Mouse (Mus musculus) CH12.LX (cell line): ENCODE results near the gene Pola2. TPM values are rescaled to one million over a fixed set of nuclear protein-coding genes. Genes with fewer than 3 reads are reported as not detected.

Source experiments
- DNase-seq: peaks from one replicate; pipeline ENCODE4 v3.0.0-alpha.2; 2013; ENCODE audit errors: extremely low read depth
- H3K27ac ChIP-seq: 2 replicates; pipeline ENCODE4 v1.5.1; 2012; ENCODE audit warnings: low read depth, mild to moderate bottlenecking, control low read depth, moderate library complexity; ENCODE audit not compliant: insufficient read depth
- H3K27me3 ChIP-seq: replicated peaks from 2 replicates; pipeline ENCODE3; 2012; ENCODE audit warnings: inconsistent platforms
- H3K36me3 ChIP-seq, 2 experiments: replicated peaks in 1 of 2; 2 replicates each; pipeline versions ENCODE3 to v1.6.1; 2012; ENCODE audit warnings: inconsistent platforms in 1 of 2, low read length in 1 of 2, mild to moderate bottlenecking in 1 of 2, mixed read lengths in 1 of 2, moderate library complexity in 1 of 2; ENCODE audit not compliant: control insufficient read depth in 1 of 2, insufficient read depth in 1 of 2
- H3K4me1 ChIP-seq, 2 experiments: 2 replicates each; pipeline ENCODE4 v1.6.1; 2012; ENCODE audit warnings: inconsistent platforms in 1 of 2, moderate library complexity in 1 of 2; ENCODE audit not compliant: insufficient read depth in 2 of 2, control insufficient read depth in 1 of 2
- H3K4me2 ChIP-seq: 2 replicates; pipeline ENCODE4 v1.6.1; 2012; ENCODE audit warnings: low read depth, mild to moderate bottlenecking, control low read depth; ENCODE audit not compliant: poor library complexity, insufficient read depth, severe bottlenecking
- H3K4me3 ChIP-seq, 3 experiments: fragments of 150-350 bp in 1 of 3; sonication (generic) in 1 of 3; replicated peaks in 1 of 3; 2 replicates each; pipeline versions ENCODE3 to v1.5.1; 2011 to 2012; ENCODE audit warnings: low read depth in 2 of 3, low read length in 2 of 3, mild to moderate bottlenecking in 2 of 3, moderate library complexity in 2 of 3, control low read depth in 1 of 3, improper control_type of control experiment in 1 of 3, inconsistent platforms in 1 of 3, mixed read lengths in 1 of 3; ENCODE audit not compliant: poor library complexity in 1 of 3
- H3K79me2 ChIP-seq: replicated peaks from 2 replicates; pipeline ENCODE4 v1.6.1; 2012; ENCODE audit warnings: mild to moderate bottlenecking, moderate library complexity; ENCODE audit not compliant: control insufficient read depth, poor library complexity, insufficient read depth, severe bottlenecking; ENCODE audit errors: extremely low read depth
- H3K9ac ChIP-seq: 2 replicates; pipeline ENCODE4 v1.6.1; 2012; ENCODE audit warnings: low read depth, mild to moderate bottlenecking, control low read depth, moderate library complexity; ENCODE audit not compliant: insufficient read depth
- H3K9me3 ChIP-seq: replicated peaks from 2 replicates; pipeline ENCODE3; 2012; ENCODE audit warnings: low read length, inconsistent platforms, mixed read lengths
- BHLHE40 ChIP-seq: IDR thresholded peaks from 2 replicates; pipeline ENCODE4 v1.6.1; 2011; ENCODE audit warnings: mild to moderate bottlenecking, low read depth, low read length, improper control_type of control experiment
- CTCF ChIP-seq, 2 experiments: IDR thresholded peaks in 1 of 2; conservative IDR thresholded peaks in 1 of 2; 2 replicates each; pipeline ENCODE4 v1.5.1; 2011 to 2012; ENCODE audit warnings: low read depth in 2 of 2, low read length in 2 of 2, improper control_type of control experiment in 1 of 2, inconsistent platforms in 1 of 2, mild to moderate bottlenecking in 1 of 2, moderate library complexity in 1 of 2
- EP300 ChIP-seq: IDR thresholded peaks from 2 replicates; pipeline ENCODE4 v1.6.1; 2011; ENCODE audit warnings: low read length, improper control_type of control experiment
- ETS1 ChIP-seq: conservative IDR thresholded peaks from 2 replicates; pipeline ENCODE4 v1.6.1; 2012; ENCODE audit warnings: low read depth, mild to moderate bottlenecking, inconsistent platforms, low read length, improper control_type of control experiment, moderate library complexity
- GABPA ChIP-seq: IDR thresholded peaks from 2 replicates; pipeline ENCODE4 v1.6.1; 2012; ENCODE audit warnings: low read depth, low read length, improper control_type of control experiment, inconsistent platforms; ENCODE audit not compliant: insufficient replicate concordance
- HCFC1 ChIP-seq: IDR thresholded peaks from 2 replicates; pipeline ENCODE4 v1.6.1; 2012; ENCODE audit warnings: low read depth, mild to moderate bottlenecking, inconsistent platforms, low read length, improper control_type of control experiment
- JUN ChIP-seq: IDR thresholded peaks from 2 replicates; pipeline ENCODE4 v1.6.1; 2011; ENCODE audit warnings: low read depth, mild to moderate bottlenecking, low read length, improper control_type of control experiment, moderate library complexity; ENCODE audit not compliant: insufficient read depth
- MAFK ChIP-seq: IDR thresholded peaks from 2 replicates; pipeline ENCODE4 v1.6.1; 2011; ENCODE audit warnings: low read length, improper control_type of control experiment; ENCODE audit not compliant: insufficient replicate concordance
- MAZ ChIP-seq: IDR thresholded peaks from 2 replicates; pipeline ENCODE4 v1.6.1; 2012; ENCODE audit warnings: low read depth, mild to moderate bottlenecking, inconsistent platforms, low read length, improper control_type of control experiment, moderate library complexity
- PAX5 ChIP-seq: IDR thresholded peaks from 2 replicates; pipeline ENCODE4 v1.6.1; 2012; ENCODE audit warnings: low read length, inconsistent platforms, mixed read lengths
- RCOR1 ChIP-seq: conservative IDR thresholded peaks from 2 replicates; pipeline ENCODE4 v1.6.1; 2012; ENCODE audit warnings: low read depth, mild to moderate bottlenecking, inconsistent platforms, low read length, improper control_type of control experiment
- USF2 ChIP-seq: conservative IDR thresholded peaks from 2 replicates; pipeline ENCODE4 v1.6.1; 2011; ENCODE audit warnings: low read depth, low read length, improper control_type of control experiment
- ZC3H11A ChIP-seq: IDR thresholded peaks from 2 replicates; pipeline ENCODE4 v1.6.1; 2012; ENCODE audit warnings: low read depth, mild to moderate bottlenecking, inconsistent platforms, low read length, improper control_type of control experiment
- dilution Hi-C: fragments of 300-500 bp; cut with MboI; formaldehyde crosslinking; loops from 2 replicates; pipeline ENCODE4 v1.14.3; 2020; ENCODE audit warnings: low sequenced_read_pairs; ENCODE audit not compliant: extremely low pct_unique_long_range_greater_than_20kb, extremely low pct_ligation_motif_present
- in situ Hi-C: fragments of 300-500 bp; cut with MboI; formaldehyde crosslinking; loops from 3 replicates; pipeline ENCODE4 v1.14.3; 2019; ENCODE audit warnings: low sequenced_read_pairs, low pct_ligation_motif_present, low pct_unique_long_range_greater_than_20kb, mixed read lengths
- polyA plus RNA-seq: library from polyadenylated mRNA; unstranded; fragments of >175 nt; gene quantifications from 2 replicates; pipeline ENCODE4 v1.2.1, GENCODE M21; 2012; ENCODE audit warnings: low read depth; ENCODE audit not compliant: insufficient read length
- total RNA-seq, 2 experiments: library from RNA; depleted of rRNA; stranded (reverse); fragments of 300-350 nt in 1 of 2; fragments of >200 nt in 1 of 2; gene quantifications; 2 replicates each; pipeline ENCODE4 v1.2.3; 2012 to 2014

Gene Pola2
- total and polyA plus RNA-seq, 3 experiments: 60.3 to 91.4 (median 71.7) TPM

GRCm38 (mm10) chr19:5944145-5944544 is 19.9 kb downstream of the Pola2 start:
- no peak overlapping the region for H3K27ac ChIP-seq
- peaks cover 74 to 96% of the 10 kb centered on the region in 2 experiments for H3K36me3 ChIP-seq
- DNase-seq: no peak
- no peaks in the 10 kb centered on the region for H3K27me3 ChIP-seq
- TF ChIP-seq MAFK: no peak
- TF ChIP-seq BHLHE40: no peak
- no peak for TF ChIP-seq JUN
- TF ChIP-seq USF2: no peak
- TF ChIP-seq EP300: no peak
- TF ChIP-seq PAX5: no peak
- no peak for TF ChIP-seq HCFC1
- TF ChIP-seq RCOR1: no peak
- TF ChIP-seq CTCF (conservative IDR thresholded peaks at IDR 0.05 in 1 of 2, IDR thresholded peaks at IDR 0.05 in 1 of 2; ENCODE audit: low read depth in 2 of 2, low read length in 2 of 2): no peak
- TF ChIP-seq ETS1: no peak
- H3K4me1 ChIP-seq: peaks cover 0 to 12% of the 10 kb centered on the region in 2 experiments; a peak in 2 of 4 replicates
- H3K4me3 ChIP-seq: no peak overlapping the region
- H3K9me3 ChIP-seq: no peaks in the 10 kb centered on the region
- dilution Hi-C loops: no loop called here
- H3K79me2 ChIP-seq: no peaks in the 10 kb centered on the region
- H3K4me2 ChIP-seq: no peak overlapping the region
- no peak overlapping the region for H3K9ac ChIP-seq
- in situ Hi-C loops: no loop called here

- no peak overlapping the region for H3K4me2 ChIP-seq
- no peaks in the 10 kb centered on the region for H3K79me2 ChIP-seq
- H3K9ac ChIP-seq: no peak overlapping the region
- H3K27me3 ChIP-seq: no peaks in the 10 kb centered on the region
- in situ Hi-C loops: no loop called here
- no peak for TF ChIP-seq MAZ
- TF ChIP-seq, all 38 proteins: peak for 0
- no peaks in the 10 kb centered on the region for H3K9me3 ChIP-seq
- peaks cover 0 to 12% of the 10 kb centered on the region in 2 experiments; a peak in 2 of 4 replicates for H3K4me1 ChIP-seq
- peaks cover 74 to 93% of the 10 kb centered on the region in 2 experiments for H3K36me3 ChIP-seq
- DNase-seq: no peak
- no peak overlapping the region for H3K4me3 ChIP-seq
- dilution Hi-C loops: no loop called here
- H3K27ac ChIP-seq: no peak overlapping the region
Observed at GRCm38 (mm10) chr19:5943404-5943803, 20.6 kb downstream of the Pola2 start.

- Histone ChIP-seq H3K9ac (no peak overlapping the region), H3K27me3 (no peaks in the 10 kb centered on the region), H3K4me3 (no peak overlapping the region), H3K4me1 (peaks cover 0 to 12% of the 10 kb centered on the region in 2 experiments; a peak in 2 of 4 replicates), H3K79me2 (no peaks in the 10 kb centered on the region)
- in situ Hi-C loops: no loop called here
- no peak for DNase-seq
- TF ChIP-seq MAFK (no peak), GABPA (no peak), ZC3H11A (no peak)
- TF ChIP-seq, all 38 proteins: peak for 0
- dilution Hi-C loops: no loop called here
- Histone ChIP-seq H3K27ac (no peak overlapping the region), H3K4me2 (no peak overlapping the region), H3K36me3 (peaks cover 67 to 93% of the 10 kb centered on the region in 2 experiments), H3K9me3 (no peaks in the 10 kb centered on the region)
Observed at GRCm38 (mm10) chr19:5942581-5942980, 21.4 kb downstream of the Pola2 start.
